Mouse (Mus musculus) kidney, adult 18-20 months (tissue): Measurements from ENCODE around the gene Glis2.
"Not testable (repeated sequence)": the region's sequence is repeated elsewhere in the genome, so short reads cannot be mapped to it uniquely, and the experiment has no call there.

ENCODE experiments used
- DNase-seq: peaks from one replicate; pipeline ENCODE4 v3.0.0; 2021

Gene Glis2

GRCm38 (mm10) chr16:4593971-4594813 lies at the start of gene Glis2:
TSS of gene Glis2 (plus strand) at chr16:4594713.
- peak; percentile 81 for DNase-seq

- no peak for DNase-seq
These were observed 49.7 kb upstream of the Glis2 start for GRCm38 (mm10) chr16:4544845-4545244.

- no peak for DNase-seq
These were observed 47.7 kb upstream of the Glis2 start for GRCm38 (mm10) chr16:4546838-4547237.

DNA sequence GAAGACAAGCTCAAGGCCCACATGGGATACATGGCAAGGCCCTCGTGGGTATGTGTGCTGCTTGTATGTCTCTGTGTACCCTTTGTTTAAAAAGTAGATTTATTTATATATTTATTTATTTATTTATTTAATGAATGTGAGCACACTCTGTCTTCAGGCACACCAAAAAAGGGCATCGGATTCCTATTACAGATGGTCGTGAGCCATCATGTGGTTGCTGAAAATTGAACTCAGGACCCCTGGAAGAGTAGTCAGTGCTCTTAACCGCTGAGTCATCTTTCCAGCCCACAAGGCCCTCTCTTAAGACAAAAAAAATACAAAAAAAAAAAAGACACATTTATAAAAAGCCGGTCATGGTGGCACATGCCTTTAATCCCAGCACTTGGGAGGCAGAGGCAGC lies 46.9 kb upstream of the Glis2 start:
- no peak for DNase-seq

DNA sequence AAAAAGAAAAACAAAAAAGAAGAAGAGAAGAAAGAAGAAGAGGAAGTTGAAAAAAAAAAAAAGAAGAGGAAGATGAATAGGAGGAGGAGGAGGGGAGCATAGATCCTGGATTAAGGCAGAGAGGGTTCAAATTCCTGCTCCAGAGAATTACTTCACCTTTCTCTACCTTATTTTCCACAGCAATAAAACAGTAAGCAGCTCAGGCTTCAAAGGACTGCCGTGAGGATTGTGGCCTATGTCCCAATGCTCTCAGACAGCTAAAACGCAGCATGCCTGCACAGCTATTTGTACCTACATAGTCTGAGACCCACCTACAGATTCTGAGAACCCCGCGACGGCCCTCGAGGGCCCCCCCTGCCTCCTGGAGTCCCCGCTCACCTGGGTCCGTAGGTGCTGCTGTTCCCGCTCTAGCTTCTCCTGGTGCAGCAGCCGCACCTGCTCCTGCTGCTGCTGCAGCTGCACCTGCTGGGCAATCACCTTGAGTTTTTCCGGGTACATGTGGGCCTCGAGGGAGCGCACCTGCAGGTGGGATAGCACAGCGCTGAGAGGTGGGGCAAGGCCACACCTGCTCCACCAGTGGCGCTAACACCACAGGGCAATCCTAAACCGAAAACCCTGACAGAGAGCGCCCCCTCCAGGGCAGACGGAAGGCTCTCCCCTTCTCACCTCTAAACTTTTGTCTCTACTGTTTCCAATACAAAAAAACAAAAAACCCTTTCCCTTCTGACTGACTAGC lies 45.4 kb upstream of the Glis2 start:
- no peak for DNase-seq

DNA sequence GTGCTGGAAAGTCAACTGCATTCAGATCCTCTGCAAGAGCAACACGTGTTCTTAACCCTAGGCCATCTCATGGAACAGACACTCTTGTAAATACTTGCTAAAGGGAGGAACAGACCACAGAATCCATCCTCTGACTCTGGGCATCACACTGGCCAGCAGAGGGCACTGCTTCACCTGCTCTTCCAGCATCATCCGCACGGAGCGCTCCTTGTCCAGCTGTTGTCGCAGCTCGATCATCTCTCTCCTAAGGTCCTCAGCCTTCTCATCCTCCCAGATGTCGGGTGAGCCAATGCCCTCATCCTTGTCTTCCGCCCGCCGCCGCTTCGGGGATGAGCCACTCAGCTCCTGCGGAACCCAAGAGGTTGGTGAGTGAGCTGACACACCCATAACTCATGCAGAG lies 43.5 kb upstream of the Glis2 start:
- DNase-seq: peak; percentile 80

- no peak for DNase-seq
These were observed 42.6 kb upstream of the Glis2 start for GRCm38 (mm10) chr16:4551885-4552284.

GRCm38 (mm10) chr16:4552829-4553550 lies 41.5 kb upstream of the Glis2 start:
- no peak for DNase-seq

DNA sequence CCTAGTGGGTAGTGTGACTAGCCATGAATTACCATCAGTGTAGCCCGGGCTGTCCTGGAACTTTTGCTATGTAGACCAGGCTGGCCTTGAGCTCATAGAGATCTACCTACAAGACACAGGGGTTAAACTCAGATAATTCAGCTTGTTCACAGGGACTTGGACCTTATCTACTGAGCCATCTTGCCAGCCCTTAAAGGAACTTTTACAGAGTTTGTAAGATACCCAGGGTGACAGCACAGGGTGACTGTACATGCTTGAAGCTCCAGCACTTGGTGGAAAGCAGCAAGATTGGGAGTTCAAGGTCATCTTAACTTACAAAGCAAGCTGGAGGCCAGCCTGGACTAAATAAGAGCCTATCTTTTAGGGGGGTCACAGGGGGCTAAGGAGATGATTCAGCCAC lies 39.0 kb upstream of the Glis2 start:
- no peak for DNase-seq

- peak; percentile 61 for DNase-seq
These were observed 37.4 kb upstream of the Glis2 start for GRCm38 (mm10) chr16:4557085-4557484.

- DNase-seq: peak; percentile 76
These were observed 36.6 kb upstream of the Glis2 start for GRCm38 (mm10) chr16:4557949-4558348.

- peak; percentile 93 for DNase-seq
These were observed 36.0 kb upstream of the Glis2 start for GRCm38 (mm10) chr16:4558384-4558979.

DNA sequence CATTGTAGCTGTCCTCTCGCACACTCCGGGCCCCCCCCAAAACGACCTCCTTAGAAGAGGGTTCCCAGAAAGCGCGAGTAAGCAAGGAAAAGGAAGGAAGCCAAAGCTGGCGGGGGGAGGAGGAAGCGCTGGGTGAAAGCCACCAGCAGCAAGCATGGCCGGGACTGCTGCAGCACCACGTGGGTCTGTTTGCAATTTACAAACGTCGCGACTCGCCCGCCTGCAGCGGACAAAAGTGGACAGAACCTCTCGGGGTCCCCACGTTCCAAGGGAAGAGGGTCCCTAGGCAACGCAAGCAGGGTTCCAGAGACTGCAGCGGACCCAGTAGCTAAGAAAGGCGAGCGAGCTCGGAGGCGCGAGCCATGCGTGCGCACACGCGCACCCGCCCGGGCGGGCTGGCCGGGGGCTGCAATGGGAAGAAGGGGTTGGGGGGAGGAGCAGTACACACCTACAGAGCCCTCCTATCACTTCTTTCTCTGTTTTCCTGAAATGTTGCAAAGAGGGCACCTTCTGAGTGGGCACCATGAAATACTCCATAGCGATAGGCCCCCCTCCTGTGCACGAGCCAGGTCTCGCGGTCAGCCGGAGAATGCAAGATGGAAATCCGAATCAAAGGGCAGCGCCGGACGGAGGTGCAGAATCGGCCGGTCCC lies 35.4 kb upstream of the Glis2 start:
- no peak for DNase-seq

GRCm38 (mm10) chr16:4559715-4560144 lies 34.8 kb upstream of the Glis2 start, which contains the start of gene Tfap4:
TSS of gene Tfap4 (minus strand) at chr16:4559854.
- DNase-seq: peak; percentile 91

DNA sequence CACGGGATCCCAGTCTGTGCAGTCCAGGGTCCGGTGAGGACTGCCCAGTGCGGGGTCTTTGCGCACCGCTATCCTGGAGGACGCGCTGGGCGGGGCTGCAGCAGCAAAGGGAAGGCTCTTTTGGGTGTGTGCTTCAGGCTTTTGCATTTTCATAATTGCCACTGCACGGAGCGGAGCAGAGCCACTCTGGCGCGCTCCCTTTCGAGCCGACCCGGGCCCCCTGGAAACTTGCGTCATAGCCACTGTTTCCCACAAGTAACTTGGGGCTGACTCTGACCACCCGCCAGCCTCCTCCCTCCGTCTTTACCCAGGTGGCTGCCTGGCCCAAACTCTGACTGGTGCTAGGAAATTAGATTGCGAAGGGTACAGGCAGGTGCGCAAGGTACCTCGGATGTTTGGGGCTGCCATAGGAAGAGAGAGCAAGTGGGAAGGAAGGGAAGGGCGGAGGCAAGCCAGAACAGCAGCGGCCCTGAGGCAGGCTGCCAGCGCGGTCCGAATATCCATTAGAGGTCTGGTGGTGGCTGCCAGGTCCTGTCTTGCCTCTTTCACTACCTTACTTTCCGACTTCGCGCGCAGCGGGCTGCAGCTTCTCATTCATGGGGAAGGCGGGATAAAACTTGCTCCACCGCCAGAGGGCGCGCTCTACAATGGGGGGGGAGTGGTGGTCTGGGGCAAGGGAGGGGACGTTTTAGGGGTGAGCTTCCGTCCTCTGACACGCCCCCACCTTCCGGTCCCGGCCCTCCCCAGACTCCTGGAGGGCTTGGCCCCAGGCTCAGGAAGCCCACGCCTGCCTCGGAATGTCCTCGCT lies 34.2 kb upstream of the Glis2 start:
- peak; percentile 79 for DNase-seq

DNA sequence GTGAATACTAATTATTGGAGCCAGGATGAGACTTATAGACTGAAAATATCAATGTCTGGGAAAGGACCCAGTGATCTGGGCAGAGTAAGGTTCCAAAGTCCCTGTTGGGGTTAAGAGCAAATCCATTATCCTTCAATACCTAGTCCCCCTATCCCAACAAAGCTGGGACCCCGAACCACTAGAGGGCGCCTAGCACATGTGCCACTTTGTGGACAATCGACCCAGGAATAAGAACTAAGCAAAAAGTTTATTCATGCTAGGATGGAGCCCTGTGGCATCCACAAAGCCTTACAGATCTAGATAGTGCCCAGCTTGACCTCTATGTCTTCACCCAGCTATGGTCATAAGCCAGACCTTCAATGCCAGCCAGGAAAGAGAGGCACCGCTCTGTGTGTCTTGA lies 26.6 kb upstream of the Glis2 start:
- peak; percentile 89 for DNase-seq

DNA sequence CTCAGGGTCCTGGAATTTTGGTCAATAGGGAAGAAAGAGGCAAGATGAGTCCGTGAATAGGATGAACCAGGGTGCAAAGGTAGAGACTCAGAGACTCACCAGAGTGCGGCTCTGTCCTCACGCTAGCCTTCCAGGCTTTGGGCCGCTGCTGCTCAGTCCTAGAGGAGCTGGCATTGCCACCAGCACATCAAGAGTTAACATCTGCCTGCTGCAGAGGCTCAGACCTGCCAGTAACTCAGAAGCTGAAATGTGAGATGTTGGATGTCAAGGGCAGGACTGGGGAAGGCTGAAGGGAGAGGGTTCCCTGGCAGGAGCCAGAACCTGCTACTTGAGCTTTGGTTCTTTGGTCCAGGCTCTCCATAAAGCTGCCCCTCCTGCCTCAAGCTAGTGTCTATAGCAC lies 23.8 kb upstream of the Glis2 start:
- no peak for DNase-seq

- no peak for DNase-seq
These were observed 18.5 kb upstream of the Glis2 start for GRCm38 (mm10) chr16:4576038-4576437.

DNA sequence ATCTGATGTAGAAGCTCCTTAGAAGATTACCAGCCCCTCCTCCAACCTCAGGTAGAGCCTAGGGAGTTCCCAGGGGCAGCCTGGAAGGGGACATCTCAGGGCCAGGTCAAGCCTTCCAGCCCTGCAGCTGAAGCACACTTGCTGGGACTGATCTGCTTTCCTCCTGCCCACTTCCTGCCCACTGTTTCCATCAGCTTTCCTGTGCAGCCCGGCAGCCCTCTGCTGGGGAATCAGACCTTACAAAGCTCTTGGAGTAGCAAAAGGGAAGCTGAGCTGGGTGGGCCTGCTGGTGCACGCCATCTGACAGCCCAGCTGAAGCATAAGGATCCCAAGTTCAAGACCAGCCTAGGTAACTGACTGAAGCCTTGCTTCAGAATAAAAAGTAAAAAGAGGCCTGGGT lies 17.6 kb upstream of the Glis2 start:
- DNase-seq: no peak

DNA sequence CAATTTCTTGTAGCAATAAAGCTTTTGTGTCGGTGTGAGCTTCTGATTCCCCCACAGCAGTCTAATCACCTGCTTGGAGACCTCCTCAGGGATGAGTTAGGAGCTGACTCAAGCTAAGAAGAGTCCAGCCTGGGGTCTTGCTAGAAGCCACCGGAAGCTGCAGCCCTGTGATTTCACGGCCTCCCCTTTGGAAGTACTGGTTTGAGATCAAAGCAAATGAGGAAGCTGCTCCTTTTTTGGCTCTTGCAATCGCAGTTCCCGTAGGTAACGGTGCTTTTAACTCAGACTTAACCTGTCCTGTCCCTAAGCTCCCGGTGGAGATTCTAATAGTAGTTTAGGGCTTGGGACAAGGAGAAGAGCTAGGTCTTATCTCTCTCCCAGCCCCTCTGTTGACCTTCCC lies 15.9 kb upstream of the Glis2 start:
- DNase-seq: no peak

DNA sequence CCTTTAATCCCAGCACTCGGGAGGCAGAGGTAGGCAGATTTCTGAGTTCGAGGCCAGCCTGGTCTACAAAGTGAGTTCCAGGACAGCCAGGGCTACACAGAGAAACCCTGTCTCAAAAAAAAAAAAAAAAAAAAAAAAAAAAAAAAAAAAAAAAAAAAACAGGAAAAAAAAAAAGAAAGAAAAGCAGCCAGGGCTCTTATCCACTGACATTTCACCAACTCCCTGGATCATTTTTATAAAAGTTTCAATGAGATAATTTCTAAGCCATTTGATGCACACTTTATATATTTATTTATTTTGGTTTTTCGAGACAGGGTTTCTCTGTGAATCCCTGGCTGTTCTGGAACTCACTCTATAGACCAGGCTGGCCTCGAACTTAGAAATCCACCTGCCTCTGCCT lies 13.3 kb upstream of the Glis2 start:
- DNase-seq: not testable (repeated sequence)

- no peak for DNase-seq
These were observed 10.7 kb upstream of the Glis2 start for GRCm38 (mm10) chr16:4583807-4584206.
